Mouse (Mus musculus) lung, adult 2 months (tissue): ENCODE measurements at regions not wholly inside any gene's neighbourhood (a gene's known extent, or its start where the extent isn't known, plus 50 kb on each side); places are given as distances from the start of the nearest gene placed in this dataset.

ENCODE experiments used
- CTCF ChIP-seq: fragments of 200-500 bp; IDR thresholded peaks from 2 replicates; pipeline ENCODE4 v1.5.1; 2011; ENCODE audit warnings: mild to moderate bottlenecking, low read length, control low read depth; ENCODE audit not compliant: insufficient read depth
- POLR2A ChIP-seq: fragments of 200-500 bp; IDR thresholded peaks from 2 replicates; pipeline ENCODE4 v1.6.1; 2011; ENCODE audit warnings: low read depth, mild to moderate bottlenecking, control low read depth, low read length, borderline replicate concordance; ENCODE audit errors: extremely low read depth

- no peak for TF ChIP-seq CTCF
- no peak for TF ChIP-seq POLR2A
Observed at GRCm38 (mm10) chrX:121533360-121533759, 863.8 kb downstream of the Nap1l3 start.
